Comparison of ENCODE assay signal across 9 mouse cellular contexts in genomic region chr1:127496737-127497543, GRCm38 (mm10).
DNase-seq lines count a peak whose midpoint lies in the region; ATAC-seq and TF ChIP-seq lines count a peak whose summit lies in the region.
"Had no signal": no experiment of that assay in that cellular context is flagged by ENCODE, and none has a peak within 500 bp of the region (broad histone marks: within the 10 kb centered on the region; RNA-seq: fewer than 3 reads in every experiment).

No protein-coding gene starts in this region.

- 0 out of 2 replicates have a peak, but pooled peaks cover 4% of the 10 kb centered on the region for H3K9me3 ChIP-seq in hindbrain, embryonic 10.5 days
- H3K9me3 ChIP-seq in midbrain, embryonic 14.5 days (ENCODE audit: control insufficient read depth, low read length), result no peaks in the 10 kb centered on the region
- no peaks in the 10 kb centered on the region for H3K9me3 ChIP-seq in stomach, embryonic 16.5 days (replicated peaks; ENCODE audit: control insufficient read depth, low read length)
- H3K9me3 ChIP-seq: liver, embryonic 15.5 days had no signal

- TF ChIP-seq POLR2A in bone marrow, adult 2 months (IDR thresholded peaks at IDR 0.05; ENCODE audit: borderline replicate concordance, control insufficient read depth, low read depth, low read length), result no peak
- no peak for TF ChIP-seq POLR2A in embryonic fibroblast, embryonic 13.5 days (IDR thresholded peaks at IDR 0.05; ENCODE audit: low read depth, low read length)

- WGBS in bone marrow, adult 2 months, result 27% methylated on average over 9 of the region's 9 CpGs
- 37% methylated on average over 9 of the region's 9 CpGs for WGBS in hindbrain, embryonic 10.5 days
- WGBS in midbrain, embryonic 14.5 days, result 35% methylated on average over 9 of the region's 9 CpGs
- WGBS in stomach, embryonic 16.5 days, result 31% methylated on average over 9 of the region's 9 CpGs

- TF ChIP-seq CTCF in bone marrow, adult 2 months (IDR thresholded peaks at IDR 0.05; ENCODE audit: control insufficient read depth, insufficient read depth, low read length), result peak; percentile 94
- peak; percentile 99 for TF ChIP-seq CTCF in embryonic fibroblast, embryonic 13.5 days (IDR thresholded peaks at IDR 0.05; ENCODE audit: borderline replicate concordance, insufficient read depth, low read length)

- H3K4me2 ChIP-seq in midbrain, embryonic 14.5 days (ENCODE audit: low read length), result no peak overlapping the region
- no peak overlapping the region for H3K4me2 ChIP-seq in stomach, embryonic 16.5 days (ENCODE audit: low read depth, low read length)
- H3K4me2 ChIP-seq: liver, embryonic 15.5 days had no signal

- H3K9ac ChIP-seq in midbrain, embryonic 14.5 days (replicated peaks; ENCODE audit: low read length), result no peak overlapping the region
- H3K9ac ChIP-seq in stomach, embryonic 16.5 days (ENCODE audit: low read length), result no peak overlapping the region
- H3K9ac ChIP-seq: liver, embryonic 15.5 days had no signal

- H3K27me3 ChIP-seq in hindbrain, embryonic 10.5 days (ENCODE audit: insufficient read depth, poor library complexity, severe bottlenecking), result no peaks in the 10 kb centered on the region
- H3K27me3 ChIP-seq in midbrain, embryonic 14.5 days (ENCODE audit: control insufficient read depth, insufficient read depth, low read length), result no peaks in the 10 kb centered on the region
- no peaks in the 10 kb centered on the region for H3K27me3 ChIP-seq in stomach, embryonic 16.5 days (ENCODE audit: control insufficient read depth, insufficient read depth, low read length)
- H3K27me3 ChIP-seq: liver, embryonic 15.5 days had no signal

- DNase-seq in right cerebral cortex, adult 18-20 months, result peak; percentile 34
- no peak for DNase-seq in right cerebral cortex, postnatal 25 days
- DNase-seq in hindbrain, embryonic 10.5 days (ENCODE audit: low spot score), result peak; percentile 63
- DNase-seq in layer of hippocampus, postnatal 10 days (ENCODE audit: low spot score in 2 of 2), result peak; percentile 41 to 62
- peak; percentile 79 for DNase-seq in midbrain, embryonic 14.5 days

- peak; percentile 37; the same call in 1 of the 2 replicates for ATAC-seq in midbrain, embryonic 14.5 days (ENCODE audit: low FRiP score, low TSS enrichment)
- peak; percentile 59 for ATAC-seq in stomach, embryonic 16.5 days (ENCODE audit: insufficient read depth, low FRiP score)

- H3K4me3 ChIP-seq in bone marrow, adult 2 months (replicated peaks; ENCODE audit: control insufficient read depth, low read depth, low read length), result no peak overlapping the region
- H3K4me3 ChIP-seq in embryonic fibroblast, embryonic 13.5 days (ENCODE audit: insufficient read depth, low read length), result no peak overlapping the region
- no peak overlapping the region for H3K4me3 ChIP-seq in hindbrain, embryonic 10.5 days
- H3K4me3 ChIP-seq in midbrain, embryonic 14.5 days (replicated peaks; ENCODE audit: low read depth, low read length), result no peak overlapping the region
- H3K4me3 ChIP-seq in stomach, embryonic 16.5 days (replicated peaks; ENCODE audit: low read length), result no peak overlapping the region
- H3K4me3 ChIP-seq: liver, embryonic 15.5 days had no signal

- 0 out of 2 replicates have a peak, but pooled peaks cover 5% of the 10 kb centered on the region for H3K36me3 ChIP-seq in hindbrain, embryonic 10.5 days
- H3K36me3 ChIP-seq in midbrain, embryonic 14.5 days (ENCODE audit: control insufficient read depth, insufficient read depth, low read length), result peaks cover 9% of the 10 kb centered on the region; the same call in 1 of the 2 replicates
- H3K36me3 ChIP-seq in stomach, embryonic 16.5 days (ENCODE audit: control insufficient read depth, insufficient read depth, low read length), result no peaks in the 10 kb centered on the region
- H3K36me3 ChIP-seq: liver, embryonic 15.5 days had no signal

- H3K4me1 ChIP-seq in bone marrow, adult 2 months (ENCODE audit: control insufficient read depth, insufficient read depth, low read length), result peaks cover 2% of the 10 kb centered on the region; the same call in 1 of the 2 replicates
- no peaks in the 10 kb centered on the region for H3K4me1 ChIP-seq in embryonic fibroblast, embryonic 13.5 days (ENCODE audit: control insufficient read depth, insufficient read depth, low read length)
- 0 out of 2 replicates have a peak, but pooled peaks cover 2% of the 10 kb centered on the region for H3K4me1 ChIP-seq in hindbrain, embryonic 10.5 days (replicated peaks)
- peaks cover 10% of the 10 kb centered on the region; the same call in 1 of the 2 replicates for H3K4me1 ChIP-seq in midbrain, embryonic 14.5 days (ENCODE audit: control insufficient read depth, insufficient read depth, low read length)
- no peaks in the 10 kb centered on the region for H3K4me1 ChIP-seq in stomach, embryonic 16.5 days (ENCODE audit: control insufficient read depth, insufficient read depth, low read length)
- H3K4me1 ChIP-seq: liver, embryonic 15.5 days had no signal

- H3K27ac ChIP-seq in bone marrow, adult 2 months (ENCODE audit: control insufficient read depth, insufficient read depth, low read depth, low read length, poor library complexity), result no peak overlapping the region
- no peak overlapping the region for H3K27ac ChIP-seq in embryonic fibroblast, embryonic 13.5 days (ENCODE audit: insufficient read depth, low read length)
- H3K27ac ChIP-seq in hindbrain, embryonic 10.5 days, result no peak overlapping the region
- no peak overlapping the region for H3K27ac ChIP-seq in midbrain, embryonic 14.5 days (replicated peaks; ENCODE audit: low read depth, low read length)
- no peak overlapping the region for H3K27ac ChIP-seq in stomach, embryonic 16.5 days (ENCODE audit: low read length)
- H3K27ac ChIP-seq: liver, embryonic 15.5 days had no signal
